Mouse (Mus musculus) testis, adult 2 months (tissue): Measurements from ENCODE around the gene Gdf1. TPM values are rescaled to one million over a fixed set of nuclear protein-coding genes. Genes with fewer than 3 reads are reported as not detected.

Experiments used
- H3K27ac ChIP-seq: fragments of 200-500 bp; 2 replicates; pipeline ENCODE4 v1.5.1; 2012; ENCODE audit warnings: low read depth, low read length; ENCODE audit not compliant: control insufficient read depth, insufficient read depth
- H3K27me3 ChIP-seq: fragments of 200-500 bp; 2 replicates; pipeline ENCODE4 v1.6.1; 2012; ENCODE audit warnings: mild to moderate bottlenecking, low read length, moderate library complexity; ENCODE audit not compliant: control insufficient read depth, insufficient read depth
- H3K36me3 ChIP-seq: fragments of 200-500 bp; 2 replicates; pipeline ENCODE4 v1.6.1; 2012; ENCODE audit warnings: mild to moderate bottlenecking, low read length; ENCODE audit not compliant: control insufficient read depth, insufficient read depth
- H3K4me1 ChIP-seq: fragments of 200-500 bp; 2 replicates; pipeline ENCODE4 v1.6.1; 2012; ENCODE audit warnings: low read length; ENCODE audit not compliant: control insufficient read depth, insufficient read depth
- H3K4me3 ChIP-seq: fragments of 200-500 bp; 2 replicates; pipeline ENCODE4 v1.5.1; 2012; ENCODE audit warnings: low read depth, mild to moderate bottlenecking, low read length, moderate library complexity, mixed read lengths; ENCODE audit not compliant: control insufficient read depth
- CTCF ChIP-seq: fragments of 200-500 bp; IDR thresholded peaks from 2 replicates; pipeline ENCODE4 v1.5.1; 2012; ENCODE audit warnings: low read depth, mild to moderate bottlenecking, inconsistent platforms, low read length, moderate library complexity; ENCODE audit not compliant: control insufficient read depth, insufficient read depth, insufficient replicate concordance
- POLR2A ChIP-seq: fragments of 200-500 bp; IDR thresholded peaks from 2 replicates; pipeline ENCODE4 v1.6.1; 2012; ENCODE audit warnings: low read depth, mild to moderate bottlenecking, inconsistent platforms, low read length, moderate library complexity; ENCODE audit not compliant: control insufficient read depth
- polyA plus RNA-seq: library from polyadenylated mRNA; depleted of rRNA; stranded (reverse); fragments of >200 nt; gene quantifications from 2 replicates; pipeline ENCODE4 v1.2.3, GENCODE M21; 2012

Gene Gdf1
- polyA plus RNA-seq, 1 experiment = 0.20 TPM

DNA sequence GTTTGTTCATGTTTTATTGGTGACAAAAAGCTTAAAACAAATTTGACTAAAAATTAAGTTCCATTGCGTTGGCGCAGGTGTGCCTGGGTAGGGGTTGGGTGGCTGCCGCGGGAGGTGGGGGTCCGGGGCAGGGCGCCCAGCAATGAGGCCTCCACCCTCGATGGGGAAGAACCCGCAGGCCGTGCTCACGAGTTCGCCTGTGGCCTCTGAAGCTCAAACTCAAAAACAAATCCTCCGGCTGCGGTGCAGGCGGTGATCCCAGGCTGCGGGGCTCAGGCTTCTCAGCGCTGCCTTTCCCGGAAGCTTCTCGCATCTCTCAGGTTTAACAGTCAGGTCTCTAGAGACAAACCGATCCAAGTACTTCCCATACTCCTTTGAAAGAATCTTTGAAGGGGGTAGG is 1.9 kb downstream of the Gdf1 start:
- TF ChIP-seq POLR2A (no peak), CTCF (no peak)
- no peaks in the 10 kb centered on the region for H3K27me3 ChIP-seq
- no peak overlapping the region for H3K27ac ChIP-seq
- H3K4me1 ChIP-seq = peaks cover 35% of the 10 kb centered on the region
- peaks cover 5% of the 10 kb centered on the region for H3K36me3 ChIP-seq
- no peak overlapping the region for H3K4me3 ChIP-seq

DNA sequence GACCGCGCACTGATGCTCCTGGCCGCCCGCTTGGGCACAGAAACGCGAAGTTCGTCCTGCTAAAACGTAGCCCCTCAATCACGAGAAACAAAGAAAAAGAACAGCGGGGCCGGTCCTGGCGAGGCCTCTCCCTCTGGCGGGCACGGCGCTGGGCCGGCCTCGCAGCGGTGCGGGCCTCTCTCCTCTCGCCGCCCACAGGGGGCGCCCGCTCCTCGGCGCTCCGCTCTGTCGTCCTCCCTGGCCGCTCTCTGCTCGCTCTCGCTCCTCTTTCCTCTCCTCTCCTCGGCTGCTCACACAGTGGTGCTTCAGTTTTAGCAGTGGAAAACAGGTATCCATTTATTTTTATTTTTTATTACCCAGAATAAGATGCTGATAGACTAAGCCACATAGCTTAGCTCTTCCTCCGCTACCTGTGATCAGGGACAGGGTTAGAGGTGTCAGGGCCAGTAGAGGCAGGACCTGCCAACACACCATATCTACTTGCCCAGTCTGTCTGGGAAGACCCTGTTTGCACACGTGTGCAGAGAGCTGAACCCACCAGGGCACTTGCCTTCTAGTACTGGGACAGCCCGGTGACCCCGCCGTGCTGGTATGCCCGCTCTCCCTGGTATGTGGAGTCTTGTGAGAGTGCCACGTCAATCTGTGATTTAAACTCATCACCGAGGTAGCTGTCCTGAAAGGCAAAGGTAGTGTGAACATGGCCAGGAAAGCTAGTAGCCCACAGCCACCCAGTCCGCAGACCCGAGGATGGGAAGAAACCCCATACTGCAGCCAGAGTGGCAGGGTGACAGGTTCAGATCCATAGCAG is 2.7 kb downstream of the Gdf1 start:
- no peak overlapping the region; the same call in 1 of the 2 replicates for H3K4me3 ChIP-seq
- TF ChIP-seq POLR2A = no peak
- peak; percentile 60 for TF ChIP-seq CTCF
- peaks cover 35% of the 10 kb centered on the region for H3K4me1 ChIP-seq
- no peak overlapping the region for H3K27ac ChIP-seq
- H3K36me3 ChIP-seq = peaks cover 5% of the 10 kb centered on the region
- H3K27me3 ChIP-seq = no peaks in the 10 kb centered on the region

DNA sequence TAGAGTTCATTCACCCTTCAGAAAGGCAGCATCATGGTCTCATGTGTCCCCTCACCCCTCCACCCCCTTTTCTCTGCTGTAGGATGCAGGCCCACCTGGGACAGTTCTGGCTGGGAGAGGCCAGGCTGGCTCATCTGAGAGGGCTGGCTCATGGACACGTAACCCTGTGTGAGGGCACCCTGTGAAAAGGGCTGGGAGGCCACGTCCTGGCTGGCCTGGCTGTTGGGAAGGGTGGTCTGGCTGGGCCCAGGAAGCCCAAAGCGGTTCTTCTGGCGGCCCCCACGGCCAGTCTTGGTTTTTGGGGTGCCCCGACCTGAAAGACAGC is 3.2 kb downstream of the Gdf1 start:
- H3K4me3 ChIP-seq = no peak overlapping the region
- H3K4me1 ChIP-seq = peaks cover 35% of the 10 kb centered on the region
- TF ChIP-seq POLR2A (no peak), CTCF (no peak)
- H3K27me3 ChIP-seq = no peaks in the 10 kb centered on the region
- no peak overlapping the region for H3K27ac ChIP-seq
- peaks cover 5% of the 10 kb centered on the region for H3K36me3 ChIP-seq

DNA sequence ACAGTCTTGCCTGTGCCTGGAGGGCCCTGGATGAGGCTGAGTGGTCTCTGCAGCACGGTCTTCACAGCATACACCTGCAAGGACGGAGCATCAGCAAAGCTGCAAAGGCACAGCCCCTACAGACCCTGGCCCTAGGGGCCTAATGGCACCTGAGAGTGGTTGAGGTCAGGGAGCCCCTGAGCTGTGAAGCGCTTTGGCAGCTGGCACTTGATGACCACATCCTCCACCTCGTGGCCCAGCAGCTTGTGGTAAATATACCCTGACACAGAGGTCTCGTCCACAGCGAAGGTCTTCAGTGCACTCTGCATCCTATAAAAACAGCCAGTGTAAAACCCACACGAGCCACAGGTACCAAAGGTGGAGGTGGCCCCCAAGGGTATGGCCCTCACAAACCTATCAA is 9.3 kb downstream of the Gdf1 start:
- no peak overlapping the region for H3K4me3 ChIP-seq
- no peaks in the 10 kb centered on the region for H3K27me3 ChIP-seq

DNA sequence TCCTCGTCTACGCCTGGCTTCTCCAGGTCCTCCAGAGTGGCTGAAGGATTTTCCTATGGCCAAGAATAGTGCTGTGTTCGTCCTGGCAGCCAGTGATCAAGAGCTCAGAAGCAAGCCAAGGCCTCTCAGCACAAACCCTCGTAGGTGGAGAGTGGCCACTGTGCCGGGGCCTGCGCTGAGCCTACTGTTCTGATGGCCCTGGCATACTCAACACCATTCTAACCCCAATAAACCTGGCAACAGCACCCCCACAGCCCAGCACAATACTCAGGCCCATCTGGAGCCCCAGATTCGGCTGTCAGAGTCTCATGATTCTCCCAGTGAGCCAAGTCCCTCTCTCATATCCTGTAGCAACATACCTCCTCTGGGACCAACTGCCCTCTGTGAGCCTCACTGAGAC is 11.0 kb downstream of the Gdf1 start:
- H3K27me3 ChIP-seq = no peaks in the 10 kb centered on the region
- no peak overlapping the region for H3K4me3 ChIP-seq
- TF ChIP-seq POLR2A (no peak), CTCF (no peak)
- H3K27ac ChIP-seq = no peak overlapping the region
- H3K4me1 ChIP-seq = no peaks in the 10 kb centered on the region; the same call in 1 of the 2 replicates
- H3K36me3 ChIP-seq = no peaks in the 10 kb centered on the region; the same call in none of the 2 replicates

More for the DNA sequence above, 9.3 kb downstream of the Gdf1 start:
- Histone ChIP-seq H3K4me1 (no peaks in the 10 kb centered on the region; the same call in 1 of the 2 replicates), H3K27ac (no peak overlapping the region), H3K36me3 (peaks cover 3% of the 10 kb centered on the region)
- TF ChIP-seq POLR2A = no peak
- TF ChIP-seq CTCF = no peak

DNA sequence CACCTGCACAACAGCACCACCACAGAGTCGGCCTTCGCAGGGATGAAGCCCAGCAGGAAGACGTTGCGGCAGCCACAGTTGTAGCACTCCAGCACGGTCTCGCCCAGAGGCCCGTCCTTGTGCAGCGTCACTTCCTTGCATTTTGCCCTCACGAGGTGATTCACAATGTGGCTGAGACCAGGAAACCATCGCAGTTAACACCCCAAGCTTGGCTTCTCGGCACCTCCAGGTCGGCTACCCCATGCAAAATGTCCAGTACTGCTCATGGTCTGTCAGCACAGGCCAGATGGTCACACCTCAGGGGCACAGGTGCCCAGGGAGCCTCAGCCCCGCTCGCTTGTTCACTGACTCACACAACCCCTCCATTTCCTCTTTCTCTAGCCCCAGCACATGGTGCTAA is 12.4 kb downstream of the Gdf1 start:
- Histone ChIP-seq H3K4me3 (peak overlapping the region; percentile 62), H3K36me3 (no peaks in the 10 kb centered on the region; the same call in none of the 2 replicates)

DNA sequence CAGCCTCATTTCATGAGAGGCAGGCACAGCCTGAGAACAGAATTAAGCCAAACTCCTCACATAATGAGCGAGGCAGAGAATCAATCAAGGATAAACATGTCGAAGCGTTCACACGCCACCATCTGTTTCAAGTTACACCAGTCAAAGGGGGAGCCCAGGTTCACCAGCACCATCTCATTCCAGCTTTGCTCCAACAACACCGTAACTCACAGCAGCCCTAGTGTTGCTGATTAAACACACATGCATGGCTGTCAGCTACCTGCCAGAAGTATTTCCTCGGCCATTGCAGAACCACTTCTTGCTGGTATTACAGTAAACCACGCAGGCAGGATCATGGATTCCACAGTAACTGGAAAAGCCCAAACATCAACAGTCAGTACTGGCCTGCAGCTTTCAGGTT is 13.5 kb downstream of the Gdf1 start:
- no peaks in the 10 kb centered on the region; the same call in none of the 2 replicates for H3K36me3 ChIP-seq
- TF ChIP-seq CTCF (no peak), POLR2A (no peak)
- H3K4me3 ChIP-seq = no peak overlapping the region
- H3K27me3 ChIP-seq = no peaks in the 10 kb centered on the region
- H3K4me1 ChIP-seq = no peaks in the 10 kb centered on the region
- H3K27ac ChIP-seq = no peak overlapping the region

More for the DNA sequence above, 12.4 kb downstream of the Gdf1 start:
- TF ChIP-seq CTCF (no peak), POLR2A (no peak)
- Histone ChIP-seq H3K27ac (no peak overlapping the region), H3K4me1 (no peaks in the 10 kb centered on the region; the same call in 1 of the 2 replicates), H3K27me3 (no peaks in the 10 kb centered on the region)

DNA sequence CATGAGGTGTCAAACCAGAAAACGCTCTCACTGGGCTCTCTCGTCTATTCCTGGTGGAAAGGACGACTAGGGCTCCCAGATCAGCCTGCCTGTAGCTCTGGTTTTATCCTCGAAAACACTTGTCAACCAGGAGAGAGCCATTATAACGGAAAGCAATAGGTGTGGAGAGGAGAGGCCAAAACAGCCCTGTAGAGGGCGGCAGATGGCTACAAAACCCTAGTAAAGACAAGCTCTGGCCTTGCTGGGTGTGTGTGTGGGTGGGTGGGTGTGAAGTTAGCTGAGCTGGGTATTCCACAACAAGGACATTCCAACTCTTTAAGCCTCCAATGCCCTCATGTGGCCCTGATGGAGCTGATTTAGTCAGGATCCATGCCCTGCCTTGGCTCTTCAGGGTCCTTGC is 14.1 kb downstream of the Gdf1 start:
- no peak overlapping the region for H3K27ac ChIP-seq
- H3K4me1 ChIP-seq = no peaks in the 10 kb centered on the region; the same call in none of the 2 replicates

More for the DNA sequence above, 14.1 kb downstream of the Gdf1 start:
- Histone ChIP-seq H3K27me3 (no peaks in the 10 kb centered on the region), H3K4me3 (no peak overlapping the region), H3K36me3 (no peaks in the 10 kb centered on the region; the same call in none of the 2 replicates)
- TF ChIP-seq CTCF = no peak
- no peak for TF ChIP-seq POLR2A
